Mouse (Mus musculus) erythroblast, embryonic 14.5 days (primary cell): ENCODE data around the gene Rnf114. TPM values are rescaled to one million over a fixed set of nuclear protein-coding genes. Genes with fewer than 3 reads are reported as not detected.

ENCODE experiments used
- H3K27me3 ChIP-seq: 2 replicates; pipeline ENCODE4 v1.6.1; 2012; ENCODE audit warnings: inconsistent platforms; ENCODE audit not compliant: control insufficient read depth
- H3K36me3 ChIP-seq: 2 replicates; pipeline ENCODE4 v1.6.1; 2012; ENCODE audit warnings: mild to moderate bottlenecking, inconsistent platforms; ENCODE audit not compliant: control insufficient read depth
- H3K4me1 ChIP-seq: 2 replicates; pipeline ENCODE4 v1.6.1; 2012; ENCODE audit warnings: inconsistent platforms; ENCODE audit not compliant: control insufficient read depth
- H3K4me3 ChIP-seq: replicated peaks from 2 replicates; pipeline ENCODE3; 2012; ENCODE audit warnings: moderate library complexity, mild to moderate bottlenecking, inconsistent platforms
- H3K9me3 ChIP-seq: 2 replicates; pipeline ENCODE4 v1.6.1; 2012; ENCODE audit warnings: low read length, inconsistent platforms, mixed read lengths; ENCODE audit not compliant: control insufficient read depth
- GATA1 ChIP-seq: IDR thresholded peaks from 2 replicates; pipeline ENCODE4 v1.6.1; 2012; ENCODE audit warnings: low read length, inconsistent platforms, mixed read lengths
- TAL1 ChIP-seq: IDR thresholded peaks from 3 replicates; pipeline ENCODE4 v1.6.1; 2012; ENCODE audit warnings: low read length, inconsistent platforms, mixed read lengths
- polyA plus RNA-seq: library from polyadenylated mRNA; stranded (reverse); fragments of >175 nt; gene quantifications from 2 replicates; pipeline ENCODE4 v1.2.3, GENCODE M21; 2012

The Rnf114 gene
- polyA plus RNA-seq, 1 experiment: 0.89 TPM

GRCm38 (mm10) chr2:167470611-167471010 is 21.8 kb upstream of the Rnf114 start:
- no peaks in the 10 kb centered on the region for H3K9me3 ChIP-seq
- TF ChIP-seq TAL1 (no peak), GATA1 (no peak)
- no peak overlapping the region for H3K4me3 ChIP-seq
- H3K4me1 ChIP-seq: no peaks in the 10 kb centered on the region
- no peaks in the 10 kb centered on the region for H3K27me3 ChIP-seq
- H3K36me3 ChIP-seq: peaks cover 94% of the 10 kb centered on the region

GRCm38 (mm10) chr2:167471585-167471984 is 20.9 kb upstream of the Rnf114 start:
- Histone ChIP-seq H3K27me3 (no peaks in the 10 kb centered on the region), H3K9me3 (no peaks in the 10 kb centered on the region), H3K36me3 (peaks cover 94% of the 10 kb centered on the region), H3K4me1 (no peaks in the 10 kb centered on the region), H3K4me3 (no peak overlapping the region)
- TF ChIP-seq GATA1 (no peak), TAL1 (no peak)

- H3K36me3 ChIP-seq: peaks cover 77% of the 10 kb centered on the region
- H3K4me1 ChIP-seq: no peaks in the 10 kb centered on the region; the same call in 1 of the 2 replicates
- H3K27me3 ChIP-seq: no peaks in the 10 kb centered on the region
- H3K4me3 ChIP-seq: no peak overlapping the region
- no peak for TF ChIP-seq GATA1
- no peak for TF ChIP-seq TAL1
- no peaks in the 10 kb centered on the region for H3K9me3 ChIP-seq
Measured at GRCm38 (mm10) chr2:167474218-167474617, 18.2 kb upstream of the Rnf114 start.

- no peak for TF ChIP-seq GATA1
- TF ChIP-seq TAL1: no peak
- H3K9me3 ChIP-seq: no peaks in the 10 kb centered on the region
Measured at GRCm38 (mm10) chr2:167475596-167475995, 16.8 kb upstream of the Rnf114 start.

GRCm38 (mm10) chr2:167476200-167476688 is 16.2 kb upstream of the Rnf114 start:
- Histone ChIP-seq H3K27me3 (no peaks in the 10 kb centered on the region), H3K9me3 (no peaks in the 10 kb centered on the region), H3K36me3 (peaks cover 70% of the 10 kb centered on the region), H3K4me3 (no peak overlapping the region), H3K4me1 (no peaks in the 10 kb centered on the region; the same call in 1 of the 2 replicates)
- TF ChIP-seq GATA1: no peak
- no peak for TF ChIP-seq TAL1

More at GRCm38 (mm10) chr2:167475596-167475995, 16.8 kb upstream of the Rnf114 start:
- H3K27me3 ChIP-seq: no peaks in the 10 kb centered on the region
- H3K36me3 ChIP-seq: peaks cover 71% of the 10 kb centered on the region
- no peak overlapping the region for H3K4me3 ChIP-seq
- H3K4me1 ChIP-seq: no peaks in the 10 kb centered on the region; the same call in 1 of the 2 replicates

GRCm38 (mm10) chr2:167476762-167477161 is 15.7 kb upstream of the Rnf114 start:
- no peaks in the 10 kb centered on the region for H3K27me3 ChIP-seq
- H3K4me3 ChIP-seq: no peak overlapping the region
- no peaks in the 10 kb centered on the region for H3K9me3 ChIP-seq
- H3K4me1 ChIP-seq: no peaks in the 10 kb centered on the region; the same call in 1 of the 2 replicates
- TF ChIP-seq GATA1 (no peak), TAL1 (no peak)
- peaks cover 65% of the 10 kb centered on the region for H3K36me3 ChIP-seq

GRCm38 (mm10) chr2:167478128-167478527 is 14.3 kb upstream of the Rnf114 start:
- TF ChIP-seq TAL1: no peak
- no peak for TF ChIP-seq GATA1
- Histone ChIP-seq H3K36me3 (peaks cover 65% of the 10 kb centered on the region), H3K9me3 (no peaks in the 10 kb centered on the region), H3K27me3 (no peaks in the 10 kb centered on the region), H3K4me1 (no peaks in the 10 kb centered on the region; the same call in 1 of the 2 replicates), H3K4me3 (no peak overlapping the region)

GRCm38 (mm10) chr2:167479501-167479900 is 12.9 kb upstream of the Rnf114 start:
- H3K4me3 ChIP-seq: no peak overlapping the region
- H3K9me3 ChIP-seq: no peaks in the 10 kb centered on the region
- H3K36me3 ChIP-seq: peaks cover 65% of the 10 kb centered on the region
- TF ChIP-seq TAL1: no peak
- no peak for TF ChIP-seq GATA1
- no peaks in the 10 kb centered on the region; the same call in 1 of the 2 replicates for H3K4me1 ChIP-seq
- H3K27me3 ChIP-seq: no peaks in the 10 kb centered on the region

GRCm38 (mm10) chr2:167482681-167483080 is 9.8 kb upstream of the Rnf114 start:
- Histone ChIP-seq H3K27me3 (no peaks in the 10 kb centered on the region), H3K36me3 (peaks cover 71% of the 10 kb centered on the region), H3K4me3 (no peak overlapping the region), H3K9me3 (no peaks in the 10 kb centered on the region), H3K4me1 (peaks cover 19% of the 10 kb centered on the region)
- no peak for TF ChIP-seq TAL1

- no peak overlapping the region for H3K4me3 ChIP-seq
- TF ChIP-seq GATA1: no peak
- no peak for TF ChIP-seq TAL1
- H3K27me3 ChIP-seq: no peaks in the 10 kb centered on the region
- H3K9me3 ChIP-seq: no peaks in the 10 kb centered on the region
- peaks cover 21% of the 10 kb centered on the region for H3K4me1 ChIP-seq
- H3K36me3 ChIP-seq: peaks cover 75% of the 10 kb centered on the region
Measured at GRCm38 (mm10) chr2:167483081-167483826, 9.2 kb upstream of the Rnf114 start.
